Mouse (Mus musculus): Measurements from ENCODE around the gene Bspry.
A peak's percentile ranks its signal among the peaks of the same experiment; 100 is the strongest.

The Bspry gene

DNA sequence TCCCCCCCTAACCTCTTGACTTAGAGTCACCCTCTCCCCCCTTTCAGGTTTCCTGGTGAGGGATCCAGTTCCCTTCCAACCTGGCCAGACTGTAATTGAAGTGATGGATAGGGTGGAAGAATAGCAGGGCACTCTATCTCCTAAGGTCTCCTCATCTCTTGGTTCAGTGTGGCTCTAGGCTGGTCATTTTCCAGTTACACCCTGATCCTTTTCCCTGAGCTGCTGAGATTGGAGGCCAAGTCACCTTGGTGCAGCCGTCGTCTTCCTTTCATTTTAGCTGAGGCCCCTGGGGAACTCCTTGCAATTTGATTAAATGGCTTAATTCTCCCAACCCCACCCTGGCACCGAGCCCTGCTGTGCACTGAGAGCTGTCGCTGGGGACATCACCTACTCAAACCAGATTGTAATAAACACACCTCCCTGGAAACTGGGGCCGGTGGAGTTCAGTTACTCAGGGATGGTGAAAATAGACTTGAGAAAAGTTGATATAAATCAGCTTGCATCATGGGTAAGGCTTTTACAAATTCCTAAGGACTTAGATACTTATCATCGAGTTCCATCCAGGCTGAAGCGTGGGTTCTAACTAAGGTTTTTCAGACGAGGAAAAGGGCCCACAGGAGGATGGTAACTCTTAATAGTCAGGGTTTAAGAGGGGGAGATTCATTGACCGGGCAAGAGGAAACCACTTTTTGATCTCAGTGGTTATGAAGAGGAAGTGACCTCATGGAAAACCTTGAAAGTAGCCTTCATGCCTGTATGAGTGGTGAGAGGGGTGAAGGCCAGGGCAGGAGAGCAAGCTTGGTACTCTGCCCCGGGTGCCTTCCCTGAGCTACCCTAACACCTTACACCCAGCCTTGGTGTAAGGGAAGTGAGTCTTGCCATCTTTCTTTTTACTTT is 1.1 kb downstream of the Bspry start:
- no peak for DNase-seq (ENCODE audit: low spot score)

DNA sequence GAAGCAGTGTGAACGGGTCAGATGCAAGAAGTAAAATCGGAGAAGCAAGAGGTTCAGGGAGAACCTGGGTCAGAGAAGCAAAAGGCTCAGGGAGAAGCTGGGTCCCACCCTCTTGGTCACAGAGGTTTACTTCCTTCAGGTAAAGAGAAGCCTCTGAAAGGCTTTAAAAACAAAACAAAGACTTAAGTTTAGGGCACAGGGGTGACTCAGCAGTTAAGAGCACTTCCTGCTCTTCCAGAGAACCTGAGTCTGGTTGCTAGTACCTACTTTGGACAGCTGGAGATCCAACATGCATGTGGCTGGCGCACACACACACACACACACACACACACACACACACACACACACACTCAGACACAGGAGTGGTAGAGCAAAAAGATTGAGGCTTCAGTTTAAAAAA is 5.1 kb downstream of the Bspry start:
- no peak for DNase-seq (ENCODE audit: low spot score)

DNA sequence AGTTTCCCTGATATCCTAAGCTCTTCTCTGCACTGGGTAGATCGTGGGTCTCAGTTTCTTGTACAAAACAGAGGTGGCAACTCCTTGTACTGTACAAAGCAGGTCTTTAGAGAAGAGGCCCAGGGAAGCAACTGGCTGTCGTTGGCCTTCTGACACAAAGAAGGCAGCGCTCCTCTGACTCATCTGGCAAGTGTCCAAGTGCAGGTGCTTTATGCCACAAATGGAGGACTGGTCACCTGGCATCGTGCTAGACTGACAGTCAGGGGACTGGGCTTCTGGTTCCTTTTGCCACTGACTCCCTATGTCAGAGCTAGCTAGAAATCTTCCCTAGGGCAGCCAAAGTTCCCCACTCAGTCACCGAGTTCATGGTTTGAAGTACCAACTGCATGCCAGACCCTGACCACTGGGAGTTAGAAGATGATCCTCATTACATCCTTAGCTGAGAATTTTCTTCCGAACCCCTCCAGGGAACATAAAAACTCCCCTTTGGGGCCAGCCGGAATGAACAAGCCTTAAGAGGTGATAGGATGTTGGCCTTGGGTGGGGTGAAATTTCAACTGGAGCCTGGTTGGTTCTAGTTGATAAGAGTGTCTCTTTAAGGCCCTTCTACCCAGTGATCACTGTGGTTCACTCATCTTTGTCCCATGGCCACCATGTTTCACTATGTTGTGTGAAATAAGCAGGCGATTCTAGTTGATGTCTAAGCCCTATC is 5.8 kb downstream of the Bspry start:
- no peak for DNase-seq (ENCODE audit: low spot score)

- DNase-seq (ENCODE audit: low spot score): no peak
Measured at GRCm38 (mm10) chr4:62486162-62486696, 6.4 kb downstream of the Bspry start.

- DNase-seq (ENCODE audit: low spot score): no peak
Measured at GRCm38 (mm10) chr4:62487172-62487571, 7.3 kb downstream of the Bspry start.

DNA sequence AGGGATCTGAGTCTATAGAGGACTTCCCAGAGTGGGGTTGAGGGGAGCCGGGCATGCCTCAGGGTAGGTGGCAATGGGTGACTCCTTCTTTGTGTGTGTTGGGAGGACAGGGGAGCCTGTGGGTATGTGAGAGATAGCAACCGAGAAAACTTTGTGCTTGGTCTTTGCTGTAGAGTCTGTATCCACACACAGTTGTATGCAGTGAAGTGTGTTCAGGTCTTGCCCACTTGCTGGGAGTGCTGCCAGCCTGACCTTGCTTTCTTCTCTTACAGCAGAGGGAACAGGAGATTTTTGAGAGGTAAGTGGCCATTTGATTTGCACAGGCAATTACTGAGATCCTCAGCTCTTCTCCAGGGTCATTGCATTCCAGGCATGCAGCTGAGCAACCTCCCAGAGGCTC is 8.1 kb downstream of the Bspry start:
- DNase-seq (ENCODE audit: low spot score): no peak

- no peak for DNase-seq (ENCODE audit: low spot score)
Measured at GRCm38 (mm10) chr4:62492682-62493081, 12.8 kb downstream of the Bspry start.

- DNase-seq (ENCODE audit: low spot score): no peak
Measured at GRCm38 (mm10) chr4:62494230-62494629, 14.4 kb downstream of the Bspry start.

- peak; percentile 58 for DNase-seq (ENCODE audit: low spot score)
Measured at GRCm38 (mm10) chr4:62495946-62496345, 16.1 kb downstream of the Bspry start.

DNA sequence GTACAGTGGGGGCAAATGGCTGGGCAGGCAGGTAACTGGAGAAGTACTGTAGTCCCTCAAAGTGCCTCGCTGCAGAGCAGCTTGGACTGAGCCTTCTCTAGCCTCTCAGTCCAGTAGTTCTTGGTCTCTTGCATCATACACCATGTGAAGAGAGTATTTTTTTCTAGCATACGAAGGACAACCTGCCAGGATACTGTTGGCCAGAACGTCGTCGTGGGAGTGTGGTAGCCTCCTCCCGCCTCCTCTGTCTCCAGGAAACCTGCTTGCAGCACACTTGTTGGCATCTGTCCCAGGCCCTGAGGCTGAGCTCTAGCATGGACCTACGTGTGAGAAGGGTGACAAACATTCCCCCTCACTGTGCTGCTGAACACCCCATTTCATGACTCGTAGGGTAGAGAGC is 17.0 kb downstream of the Bspry start:
- peak; percentile 74 for DNase-seq (ENCODE audit: low spot score)

GRCm38 (mm10) chr4:62500799-62501198 is 20.9 kb downstream of the Bspry start:
- no peak for DNase-seq (ENCODE audit: low spot score)

- no peak for DNase-seq (ENCODE audit: low spot score)
Measured at GRCm38 (mm10) chr4:62501534-62501933, 21.7 kb downstream of the Bspry start.

- DNase-seq (ENCODE audit: low spot score): peak; percentile 87
Measured at GRCm38 (mm10) chr4:62501964-62502732, 22.3 kb downstream of the Bspry start.

DNA sequence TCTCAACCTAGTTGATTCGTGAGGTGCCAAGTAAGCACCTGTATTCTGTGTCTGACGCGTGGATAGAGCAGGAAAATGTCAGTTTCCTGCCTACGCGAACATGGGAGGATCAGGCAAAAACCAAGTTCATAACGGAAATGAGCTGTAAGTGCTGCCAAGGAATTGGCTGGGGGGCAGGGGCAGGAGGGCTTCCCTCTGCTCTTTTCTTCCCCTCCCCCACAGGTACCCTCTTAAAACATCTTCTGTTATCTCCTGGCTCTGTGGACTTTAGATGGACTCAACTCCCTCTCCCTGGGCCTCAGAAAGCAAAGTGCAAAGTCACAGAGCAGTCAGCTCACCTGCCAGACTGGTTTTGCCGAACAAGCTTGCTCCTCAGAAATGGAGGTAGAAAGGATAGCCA is 23.1 kb downstream of the Bspry start:
- no peak for DNase-seq (ENCODE audit: low spot score)

DNA sequence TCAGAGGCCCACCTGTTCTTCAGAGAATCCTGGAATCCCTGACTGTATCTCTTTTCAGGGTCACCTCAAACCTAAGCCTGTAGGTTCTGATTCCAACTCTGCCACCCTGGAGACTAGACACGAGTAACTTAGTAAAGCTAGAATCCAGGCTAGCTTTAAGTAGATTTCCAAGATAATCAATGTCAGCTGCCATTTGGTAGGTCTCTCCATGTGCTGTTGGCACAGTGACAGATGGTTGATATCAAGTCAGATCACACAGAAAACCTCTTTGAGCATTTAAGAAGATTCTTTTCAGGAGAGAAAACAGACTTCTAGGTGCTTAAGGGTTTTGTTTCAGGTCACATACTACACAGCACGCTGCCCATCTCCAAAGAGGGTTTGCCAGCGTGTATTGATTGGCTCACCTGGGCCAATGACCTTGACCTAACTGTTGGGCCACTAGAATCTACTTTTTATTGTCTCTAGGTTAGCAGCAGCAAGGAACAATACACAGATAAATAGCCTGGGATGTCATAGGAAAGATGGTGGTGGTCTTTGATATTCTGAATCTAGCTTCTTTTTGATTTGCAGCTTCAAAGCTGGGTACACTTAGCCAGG is 23.6 kb downstream of the Bspry start, which contains the start of gene Hdhd3:
TSS of gene Hdhd3 (minus strand) at position 94 of the 597 bp plus-strand sequence.
- DNase-seq (ENCODE audit: low spot score): no peak

GRCm38 (mm10) chr4:62505991-62506390 is 26.1 kb downstream of the Bspry start:
- DNase-seq (ENCODE audit: low spot score): no peak

DNA sequence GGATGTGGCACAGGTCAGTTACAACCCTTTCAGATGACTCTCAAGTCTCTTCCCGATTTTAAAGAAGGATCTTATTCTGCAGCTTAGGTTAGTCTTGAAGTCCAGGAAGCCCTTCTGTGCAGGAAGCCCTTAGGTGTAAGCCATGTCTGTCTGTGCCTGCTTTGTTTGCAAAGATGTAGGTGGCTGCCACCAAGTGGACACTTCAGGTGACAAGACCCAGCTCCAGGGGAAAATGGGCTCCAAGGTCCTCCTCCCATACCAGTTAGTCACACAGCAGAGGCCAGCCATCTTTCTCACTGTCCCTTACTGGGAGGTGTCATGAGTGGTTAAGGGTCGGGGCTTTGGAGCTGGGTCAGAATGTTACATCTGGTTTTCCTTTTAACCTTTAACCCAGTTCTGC is 26.9 kb downstream of the Bspry start:
- DNase-seq (ENCODE audit: low spot score): no peak

GRCm38 (mm10) chr4:62508839-62509238 is 29.0 kb downstream of the Bspry start:
- DNase-seq (ENCODE audit: low spot score): peak; percentile 65

- peak; percentile 83 for DNase-seq (ENCODE audit: low spot score)
Measured at GRCm38 (mm10) chr4:62509946-62510345, 30.1 kb downstream of the Bspry start.

DNA sequence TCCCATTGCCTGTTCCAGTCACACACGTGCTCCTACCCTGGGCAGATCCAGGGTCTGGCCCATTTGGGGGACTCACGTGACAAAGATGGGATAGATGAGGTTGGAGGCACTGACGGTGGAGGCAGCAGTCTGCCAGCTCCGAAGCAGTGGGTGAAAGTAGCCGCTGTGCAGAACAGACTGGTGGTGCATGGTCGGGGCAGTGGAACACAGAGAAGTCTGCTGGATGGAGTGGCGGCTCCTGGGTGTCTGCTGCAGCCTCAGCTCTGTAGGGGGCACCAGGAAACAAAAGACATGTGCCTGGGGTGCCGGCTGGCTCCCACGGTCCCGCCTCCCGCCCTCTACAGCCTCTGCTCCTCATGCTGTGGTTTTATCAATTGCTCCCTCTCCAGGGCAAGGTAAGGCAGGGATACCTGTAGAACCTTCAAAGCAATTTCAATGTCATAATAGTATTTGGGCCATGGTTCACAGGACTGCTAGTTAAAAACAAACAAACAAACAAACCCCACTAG is 34.2 kb downstream of the Bspry start:
- no peak for DNase-seq (ENCODE audit: low spot score)

DNA sequence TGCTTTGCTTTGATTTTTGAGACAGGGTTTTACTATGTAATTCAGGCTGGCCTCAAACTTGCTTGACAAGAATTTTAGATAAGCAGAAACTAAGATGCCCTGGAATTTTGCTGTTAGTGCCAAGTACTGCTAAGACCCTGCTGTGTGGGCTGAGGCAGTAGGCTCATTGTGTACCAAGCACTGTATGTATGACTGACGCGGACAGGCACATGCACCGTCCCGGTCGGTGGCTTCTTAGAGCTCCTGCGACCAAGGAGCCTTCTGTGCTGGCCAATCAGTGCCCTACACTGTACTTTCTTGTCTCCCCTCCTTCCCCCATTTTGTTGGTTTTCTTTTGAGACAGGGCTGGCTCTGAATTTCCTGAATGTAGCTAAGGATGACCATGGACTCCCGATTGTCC is 35.1 kb downstream of the Bspry start:
- no peak for DNase-seq (ENCODE audit: low spot score)

DNA sequence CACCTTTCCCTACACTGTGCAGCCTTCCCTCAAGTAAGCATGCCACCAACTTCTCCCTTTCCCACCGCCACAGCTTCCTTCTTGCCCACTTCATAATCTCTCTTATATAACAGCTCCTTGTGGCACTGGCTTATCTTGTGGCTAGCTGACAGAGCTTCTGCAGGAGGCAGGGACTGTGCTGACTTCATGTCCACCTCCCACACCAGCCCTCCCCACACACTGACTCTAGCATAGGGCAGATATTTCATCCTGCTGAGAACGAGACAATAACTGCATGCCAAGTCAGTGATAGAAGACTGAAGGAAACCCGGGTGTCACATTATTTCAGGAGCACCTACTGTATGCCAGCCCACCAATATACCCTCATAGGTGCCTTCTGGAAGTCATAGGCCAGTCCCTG is 35.6 kb downstream of the Bspry start:
- DNase-seq (ENCODE audit: low spot score): no peak
